Mouse (Mus musculus): ENCODE measurements at regions not wholly inside any gene's neighbourhood (a gene's known extent, or its start where the extent isn't known, plus 50 kb on each side); places are given as distances from the start of the nearest gene placed in this dataset.

- TF ChIP-seq E2F4 (IDR thresholded peaks at IDR 0.05; ENCODE audit: borderline replicate concordance, low read depth, low read length) (no peak), CTCF (IDR thresholded peaks at IDR 0.05 in 2 of 3, conservative IDR thresholded peaks at IDR 0.05 in 1 of 3; ENCODE audit: control insufficient read depth in 1 of 3, insufficient read depth in 1 of 3, low read depth in 2 of 3, low read length in 3 of 3, poor library complexity in 1 of 3, severe bottlenecking in 1 of 3) (no peak), POLR2A (IDR thresholded peaks at IDR 0.05; ENCODE audit: control insufficient read depth in 1 of 2, insufficient read depth in 1 of 2, low read depth in 1 of 2, low read length in 2 of 2, poor library complexity in 1 of 2) (no peak), EP300 (IDR thresholded peaks at IDR 0.05; ENCODE audit: low read depth in 1 of 2, low read length in 2 of 2) (no peak), JUND (IDR thresholded peaks at IDR 0.05; ENCODE audit: low read depth, low read length) (no peak), MEF2A (IDR thresholded peaks at IDR 0.05; ENCODE audit: extremely low read depth, insufficient replicate concordance, low read depth, low read length, poor library complexity, severe bottlenecking) (no peak), ZC3H11A (IDR thresholded peaks at IDR 0.05; ENCODE audit: low read depth, low read length) (no peak), KAT2A (conservative IDR thresholded peaks at IDR 0.05; ENCODE audit: low read depth, low read length) (no peak), MYC (IDR thresholded peaks at IDR 0.05; ENCODE audit: low read depth, low read length) (no peak), USF2 (IDR thresholded peaks at IDR 0.05; ENCODE audit: borderline replicate concordance in 1 of 2, insufficient read depth in 1 of 2, low read depth in 1 of 2, low read length in 2 of 2) (no peak)
Observed at GRCm38 (mm10) chr5:118396004-118396725, 151.1 kb downstream of the 2410131K14Rik start.
